Mouse (Mus musculus) adrenal gland, postnatal 36 days (tissue): Measurements from ENCODE around the gene Magi2. TPM values are rescaled to one million over a fixed set of nuclear protein-coding genes. Genes with fewer than 3 reads are reported as not detected.

Experiments used
- DNase-seq, 2 experiments: peaks; one replicate each; pipeline ENCODE4 v3.0.0; 2021; ENCODE audit warnings: mixed read lengths in 1 of 2
- total RNA-seq, 2 experiments: library from RNA; stranded (reverse); gene quantifications; 2 replicates each; pipeline ENCODE4 v1.2.3; 2021

Gene Magi2
- total RNA-seq, 2 experiments from 2014 or later: 6.1 to 12.5 TPM

GRCm38 (mm10) chr5:19951102-19951501, 724.3 kb downstream of the Magi2 start:
- no peak for DNase-seq

GRCm38 (mm10) chr5:19964113-19964512, 737.3 kb downstream of the Magi2 start:
- no peak for DNase-seq

GRCm38 (mm10) chr5:19972736-19973135, 745.9 kb downstream of the Magi2 start:
- DNase-seq: no peak

- DNase-seq: no peak
Measured at GRCm38 (mm10) chr5:19973852-19974251, 747.0 kb downstream of the Magi2 start.

- no peak for DNase-seq
Measured at GRCm38 (mm10) chr5:19981518-19981917, 754.7 kb downstream of the Magi2 start.

- no peak for DNase-seq
Measured at GRCm38 (mm10) chr5:19982031-19982430, 755.2 kb downstream of the Magi2 start.

GRCm38 (mm10) chr5:19999486-19999885, 772.6 kb downstream of the Magi2 start:
- DNase-seq: no peak

- DNase-seq: no peak
Measured at GRCm38 (mm10) chr5:19999912-20000311, 773.1 kb downstream of the Magi2 start.

GRCm38 (mm10) chr5:20006616-20007015, 779.8 kb downstream of the Magi2 start:
- no peak for DNase-seq

GRCm38 (mm10) chr5:20007246-20007645, 780.4 kb downstream of the Magi2 start:
- DNase-seq: no peak

- no peak for DNase-seq
Measured at GRCm38 (mm10) chr5:20010210-20010609, 783.4 kb downstream of the Magi2 start.

GRCm38 (mm10) chr5:20018063-20018462, 791.2 kb downstream of the Magi2 start:
- no peak for DNase-seq

GRCm38 (mm10) chr5:20046649-20047048, 819.8 kb downstream of the Magi2 start:
- no peak for DNase-seq

- DNase-seq: no peak
Measured at GRCm38 (mm10) chr5:20048386-20048785, 821.5 kb downstream of the Magi2 start.

- DNase-seq: no peak
Measured at GRCm38 (mm10) chr5:20050284-20050683, 823.4 kb downstream of the Magi2 start.

GRCm38 (mm10) chr5:20055000-20055399, 828.2 kb downstream of the Magi2 start:
- DNase-seq: no peak

- DNase-seq: no peak
Measured at GRCm38 (mm10) chr5:20056074-20056842, 829.4 kb downstream of the Magi2 start.

GRCm38 (mm10) chr5:20056856-20057255, 830.0 kb downstream of the Magi2 start:
- DNase-seq: no peak

GRCm38 (mm10) chr5:20062011-20062410, 835.2 kb downstream of the Magi2 start:
- DNase-seq: no peak

GRCm38 (mm10) chr5:20065081-20065480, 838.2 kb downstream of the Magi2 start:
- DNase-seq: no peak

- DNase-seq: no peak
Measured at GRCm38 (mm10) chr5:20068496-20068895, 841.7 kb downstream of the Magi2 start.

GRCm38 (mm10) chr5:20068921-20069486, 842.2 kb downstream of the Magi2 start:
- no peak for DNase-seq

- DNase-seq: no peak
Measured at GRCm38 (mm10) chr5:20074101-20074500, 847.3 kb downstream of the Magi2 start.

GRCm38 (mm10) chr5:20074867-20075266, 848.0 kb downstream of the Magi2 start:
- DNase-seq: no peak
